In genomic region chr5:122672298-122672697, GRCm38 (mm10) we compare ENCODE assay signal across 5 mouse cellular contexts.
"Had no signal": no experiment of that assay in that cellular context is flagged by ENCODE, and none has a peak within 500 bp of the region (broad histone marks: within the 10 kb centered on the region; RNA-seq: fewer than 3 reads in every experiment).

No protein-coding gene starts in this region.

- DNase-seq: layer of hippocampus, adult 9-11 months; layer of hippocampus, postnatal 36 days; left cerebral cortex, postnatal 4 days; lung, adult 2 months; right cerebral cortex, postnatal 4 days had no signal
